Mouse (Mus musculus) ovary, postnatal 36 days (tissue): ENCODE measurements around the gene Dhrs7.

ENCODE experiments used
- DNase-seq: peaks from one replicate; pipeline ENCODE4 v3.0.0; 2022; ENCODE audit warnings: low spot score, mixed read lengths

Gene Dhrs7

DNA sequence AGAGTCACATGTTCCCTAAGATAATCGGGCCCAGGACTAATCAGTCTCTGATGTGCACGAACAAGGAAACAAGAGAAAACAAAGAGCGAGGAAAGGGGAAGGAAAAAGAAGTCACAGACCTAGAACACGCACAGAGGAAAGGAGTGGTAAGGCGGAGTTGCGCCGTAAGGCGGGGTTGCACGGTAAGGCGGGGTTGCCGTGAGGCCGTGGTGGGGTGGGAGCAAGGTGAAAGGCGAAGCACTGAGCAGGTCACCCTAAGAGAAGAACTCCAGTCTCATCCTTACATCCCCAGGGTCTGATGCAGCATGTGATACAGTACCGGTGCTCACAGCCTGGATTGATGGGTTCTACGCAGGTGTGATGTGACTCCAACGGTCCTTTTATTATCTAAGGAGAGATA, 8.9 kb downstream of the Dhrs7 start:
- DNase-seq = no peak

DNA sequence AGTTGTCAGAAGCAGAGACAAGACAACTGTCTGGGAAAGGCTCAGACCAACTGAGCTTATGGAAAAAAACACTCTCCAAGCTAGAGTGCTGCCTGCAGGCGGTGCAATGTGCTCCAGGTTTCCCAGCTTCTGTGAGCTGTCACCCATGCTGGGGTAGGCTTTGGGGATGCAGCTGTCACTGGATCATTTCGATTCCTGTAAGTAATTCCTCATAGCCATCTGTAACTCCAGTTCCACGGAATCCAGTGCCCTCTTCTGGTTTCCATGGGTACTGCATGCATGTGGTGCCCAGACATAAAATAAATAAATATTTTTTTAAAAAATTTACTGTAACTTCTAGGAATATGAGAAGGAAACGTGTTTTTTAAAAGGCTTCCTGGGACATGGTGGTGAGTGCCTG, 10.0 kb downstream of the Dhrs7 start:
- no peak for DNase-seq

DNA sequence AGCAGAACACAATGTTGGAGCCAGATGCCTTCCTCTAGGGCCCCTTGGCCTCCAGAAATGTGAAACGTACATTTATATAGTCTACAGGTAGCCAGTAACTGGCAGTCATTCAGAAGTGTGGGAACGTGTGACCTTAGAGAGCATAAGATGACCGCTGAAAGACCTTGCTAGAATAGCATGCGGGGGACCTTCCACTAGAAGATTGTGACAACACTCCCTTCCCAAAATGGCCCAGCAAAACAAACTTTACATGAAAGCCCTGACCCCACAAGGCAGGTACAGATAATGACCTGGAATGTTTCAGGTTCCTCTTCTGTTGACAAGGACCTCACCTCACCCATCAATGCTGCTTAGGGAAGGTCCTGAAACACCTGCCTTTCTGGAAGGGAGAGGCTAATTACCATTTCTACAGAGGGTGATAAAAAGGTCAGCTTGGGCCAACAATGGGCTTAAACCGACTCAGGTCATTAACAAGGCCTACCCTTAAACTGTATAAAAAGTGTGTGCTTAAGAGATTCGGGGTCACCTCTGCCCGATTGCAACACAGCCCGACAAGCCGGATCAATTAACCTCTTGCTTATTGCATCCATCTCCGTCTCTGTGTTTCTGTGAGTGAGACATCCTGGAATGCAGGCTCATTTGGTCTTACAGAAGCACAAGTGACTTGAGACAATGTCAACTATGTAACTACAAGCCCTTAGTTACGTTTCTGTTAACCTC, 14.9 kb downstream of the Dhrs7 start, which contains the start of gene Gm4756:
Gene Gm4756 (minus strand): TSS at position 51 of the 720 bp plus-strand sequence.
- no peak for DNase-seq

DNA sequence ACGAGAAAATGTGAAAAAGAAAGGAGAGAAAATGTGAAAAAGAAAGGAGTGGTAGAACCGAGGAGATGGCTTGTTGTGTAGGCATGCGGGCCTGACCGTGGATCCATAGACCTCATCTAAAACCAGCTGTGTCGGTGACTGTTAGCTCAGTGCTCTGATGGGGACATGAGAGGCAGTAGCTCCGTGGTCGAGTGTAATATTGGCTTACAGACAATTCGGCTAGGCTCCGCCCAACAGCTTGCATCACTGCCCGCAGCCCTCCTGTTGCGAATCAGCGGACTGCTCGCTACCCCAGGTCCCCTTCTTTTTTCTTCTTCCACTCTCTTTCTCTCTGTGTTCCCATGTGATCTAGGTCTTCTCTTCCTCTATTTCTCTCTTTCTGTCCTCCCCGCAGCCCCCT, 15.8 kb downstream of the Dhrs7 start:
- no peak for DNase-seq

DNA sequence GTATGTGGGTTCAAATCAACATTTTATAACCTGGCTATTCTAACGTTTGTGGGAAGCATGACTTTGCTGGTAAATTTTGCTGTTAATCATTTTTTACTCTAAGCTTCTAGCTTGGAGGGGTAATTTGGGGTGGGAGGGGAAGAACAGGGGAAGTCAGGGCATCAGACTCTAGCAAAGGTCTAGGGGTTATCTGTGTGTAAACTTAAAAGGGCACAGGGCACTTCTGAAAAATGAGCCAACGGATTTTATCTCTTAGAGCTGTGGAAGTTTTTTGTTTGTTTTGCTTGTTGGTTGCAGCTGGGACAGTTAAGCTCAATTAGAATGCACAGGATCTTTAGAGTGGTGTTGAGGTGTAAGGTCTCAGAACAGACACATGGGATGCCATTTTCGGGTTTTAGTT, 26.7 kb downstream of the Dhrs7 start:
- DNase-seq = no peak

DNA sequence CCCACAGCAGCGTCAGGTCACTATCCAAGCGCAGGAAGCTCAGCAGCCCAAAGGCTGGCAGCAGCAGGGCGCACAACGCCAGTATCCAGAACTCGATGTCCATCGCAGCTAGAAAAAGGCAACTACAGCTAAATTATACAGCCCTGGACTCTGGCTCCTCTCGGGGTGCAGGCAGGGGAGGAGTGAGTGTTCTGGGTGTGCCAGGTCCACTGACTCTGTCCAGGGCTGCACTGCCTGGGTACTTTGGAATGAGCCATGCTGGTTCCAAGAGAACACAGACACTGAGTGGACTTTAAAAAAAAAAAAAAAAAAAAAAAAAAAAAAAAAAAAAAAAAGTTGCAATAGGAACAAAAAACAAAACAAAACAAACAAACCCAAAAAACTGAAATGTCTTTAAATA, 36.0 kb downstream of the Dhrs7 start:
- DNase-seq = no peak

DNA sequence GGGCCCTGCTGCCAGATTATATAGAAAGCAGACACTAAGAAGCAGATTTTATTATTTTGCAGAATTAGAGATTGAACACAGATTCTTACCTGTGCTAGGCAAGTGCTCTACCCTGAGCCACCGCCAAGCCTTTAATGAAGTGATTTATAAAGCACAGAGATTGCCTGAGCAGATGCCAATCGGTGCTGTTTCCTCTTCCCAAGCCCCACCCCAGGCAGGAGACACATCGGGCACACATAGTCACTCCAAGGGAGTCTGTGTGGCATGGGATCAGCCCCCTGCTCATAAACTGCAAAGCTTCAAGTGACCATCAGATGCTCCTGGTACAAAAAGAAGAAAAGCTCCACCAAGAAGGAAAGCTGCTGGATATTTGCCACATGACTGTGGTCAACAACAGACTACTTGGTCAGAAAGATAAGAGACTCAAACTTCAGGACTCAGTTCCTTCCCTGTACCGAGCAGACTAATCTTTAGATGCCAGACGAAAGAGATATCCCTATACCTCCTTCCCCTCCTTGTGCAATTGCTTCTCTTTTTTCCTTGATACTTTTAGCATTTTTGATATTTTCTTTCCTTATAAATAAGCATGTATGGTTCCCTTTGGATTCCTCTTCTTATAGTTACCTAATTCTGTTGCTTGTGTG, 41.7 kb downstream of the Dhrs7 start:
- DNase-seq = no peak

DNA sequence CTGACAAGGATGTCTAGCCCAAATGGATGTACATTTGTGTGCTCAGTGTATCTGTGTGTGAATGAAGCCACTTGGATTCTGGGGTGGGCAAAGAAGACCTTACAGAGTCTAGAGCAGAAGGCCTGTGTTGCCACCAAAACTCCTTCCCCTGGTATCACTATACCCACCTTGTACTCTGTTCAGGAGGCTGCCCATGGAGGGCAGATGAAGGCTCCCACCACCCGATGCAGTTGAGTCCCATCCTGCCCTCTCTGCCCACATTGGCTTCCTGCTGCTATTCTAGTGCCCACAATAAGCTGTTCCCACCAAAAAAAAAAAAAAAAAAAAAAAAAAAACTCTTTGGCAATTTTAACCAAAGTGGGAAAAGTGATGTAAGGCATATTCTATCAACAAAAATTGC, 43.3 kb downstream of the Dhrs7 start:
- no peak for DNase-seq

DNA sequence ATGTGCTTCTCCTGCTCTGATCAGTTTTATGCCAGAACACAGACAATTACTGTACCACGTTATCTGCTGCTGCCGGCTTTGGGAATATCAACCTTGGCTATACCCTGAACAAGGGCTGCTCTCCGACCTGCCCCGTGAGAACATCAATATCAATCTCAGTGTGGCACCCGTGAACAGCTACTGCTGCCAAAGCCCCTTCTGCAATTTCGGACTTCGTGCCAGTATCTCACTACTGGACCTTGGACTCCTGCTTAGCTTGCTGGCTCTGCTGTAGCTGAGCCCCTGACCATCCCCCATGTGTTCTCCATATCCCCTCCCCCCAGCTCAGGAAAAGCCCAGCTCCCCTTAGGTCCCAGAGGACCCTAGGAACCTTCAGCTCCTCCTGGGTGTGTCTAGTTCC, 43.9 kb downstream of the Dhrs7 start:
- no peak for DNase-seq

DNA sequence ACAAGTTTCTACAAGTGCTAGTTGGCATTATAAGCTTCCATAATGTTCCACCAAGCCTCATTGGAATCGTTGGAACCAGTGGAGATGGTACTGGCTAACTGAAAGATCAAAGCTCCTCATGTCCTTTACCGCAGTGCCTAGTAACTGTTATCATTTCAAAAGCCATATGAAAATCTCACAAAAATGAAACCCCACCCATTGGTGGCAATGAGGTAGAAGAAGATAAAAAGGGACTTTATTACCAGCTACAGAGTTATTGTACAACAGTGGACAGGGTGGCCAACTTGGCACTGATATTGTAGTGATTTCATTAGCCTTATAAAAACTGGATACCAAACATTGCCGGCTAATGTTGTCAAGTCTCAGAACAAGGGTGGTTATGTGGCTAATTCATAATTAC, 52.7 kb downstream of the Dhrs7 start:
- DNase-seq = no peak
